Mouse (Mus musculus) CH12.LX (cell line): ENCODE results near the gene Cib4. TPM values are rescaled to one million over a fixed set of nuclear protein-coding genes. Genes with fewer than 3 reads are reported as not detected.

Experiments
- DNase-seq: peaks from one replicate; pipeline ENCODE4 v3.0.0-alpha.2; 2013; ENCODE audit errors: extremely low read depth
- H3K27ac ChIP-seq: 2 replicates; pipeline ENCODE4 v1.5.1; 2012; ENCODE audit warnings: low read depth, mild to moderate bottlenecking, control low read depth, moderate library complexity; ENCODE audit not compliant: insufficient read depth
- H3K27me3 ChIP-seq: replicated peaks from 2 replicates; pipeline ENCODE3; 2012; ENCODE audit warnings: inconsistent platforms
- H3K36me3 ChIP-seq, 2 experiments: replicated peaks in 1 of 2; 2 replicates each; pipeline versions ENCODE3 to v1.6.1; 2012; ENCODE audit warnings: inconsistent platforms in 1 of 2, low read length in 1 of 2, mild to moderate bottlenecking in 1 of 2, mixed read lengths in 1 of 2, moderate library complexity in 1 of 2; ENCODE audit not compliant: control insufficient read depth in 1 of 2, insufficient read depth in 1 of 2
- H3K4me1 ChIP-seq, 2 experiments: 2 replicates each; pipeline ENCODE4 v1.6.1; 2012; ENCODE audit warnings: inconsistent platforms in 1 of 2, moderate library complexity in 1 of 2; ENCODE audit not compliant: insufficient read depth in 2 of 2, control insufficient read depth in 1 of 2
- H3K4me2 ChIP-seq: 2 replicates; pipeline ENCODE4 v1.6.1; 2012; ENCODE audit warnings: low read depth, mild to moderate bottlenecking, control low read depth; ENCODE audit not compliant: poor library complexity, insufficient read depth, severe bottlenecking
- H3K4me3 ChIP-seq, 3 experiments: fragments of 150-350 bp in 1 of 3; sonication (generic) in 1 of 3; replicated peaks in 1 of 3; 2 replicates each; pipeline versions ENCODE3 to v1.5.1; 2011 to 2012; ENCODE audit warnings: low read depth in 2 of 3, low read length in 2 of 3, mild to moderate bottlenecking in 2 of 3, moderate library complexity in 2 of 3, control low read depth in 1 of 3, improper control_type of control experiment in 1 of 3, inconsistent platforms in 1 of 3, mixed read lengths in 1 of 3; ENCODE audit not compliant: poor library complexity in 1 of 3
- H3K79me2 ChIP-seq: replicated peaks from 2 replicates; pipeline ENCODE4 v1.6.1; 2012; ENCODE audit warnings: mild to moderate bottlenecking, moderate library complexity; ENCODE audit not compliant: control insufficient read depth, poor library complexity, insufficient read depth, severe bottlenecking; ENCODE audit errors: extremely low read depth
- H3K9ac ChIP-seq: 2 replicates; pipeline ENCODE4 v1.6.1; 2012; ENCODE audit warnings: low read depth, mild to moderate bottlenecking, control low read depth, moderate library complexity; ENCODE audit not compliant: insufficient read depth
- H3K9me3 ChIP-seq: replicated peaks from 2 replicates; pipeline ENCODE3; 2012; ENCODE audit warnings: low read length, inconsistent platforms, mixed read lengths
- CHD2 ChIP-seq: IDR thresholded peaks from 2 replicates; pipeline ENCODE4 v1.6.1; 2011; ENCODE audit warnings: low read length, improper control_type of control experiment
- EP300 ChIP-seq: IDR thresholded peaks from 2 replicates; pipeline ENCODE4 v1.6.1; 2011; ENCODE audit warnings: low read length, improper control_type of control experiment
- JUN ChIP-seq: IDR thresholded peaks from 2 replicates; pipeline ENCODE4 v1.6.1; 2011; ENCODE audit warnings: low read depth, mild to moderate bottlenecking, low read length, improper control_type of control experiment, moderate library complexity; ENCODE audit not compliant: insufficient read depth
- MXI1 ChIP-seq: IDR thresholded peaks from 2 replicates; pipeline ENCODE4 v1.6.1; 2011; ENCODE audit warnings: mild to moderate bottlenecking, low read depth, low read length, improper control_type of control experiment
- NELFE ChIP-seq: IDR thresholded peaks from 2 replicates; pipeline ENCODE4 v1.6.1; 2011; ENCODE audit warnings: low read depth, low read length, improper control_type of control experiment
- POLR2AphosphoS2 ChIP-seq: IDR thresholded peaks from 2 replicates; pipeline ENCODE4 v1.6.1; 2011; ENCODE audit warnings: low read depth, low read length, improper control_type of control experiment
- SIN3A ChIP-seq: IDR thresholded peaks from 2 replicates; pipeline ENCODE4 v1.6.1; 2012; ENCODE audit warnings: low read length, improper control_type of control experiment, inconsistent platforms
- SMC3 ChIP-seq: IDR thresholded peaks from 2 replicates; pipeline ENCODE4 v1.6.1; 2011; ENCODE audit warnings: low read depth, low read length, improper control_type of control experiment
- TBP ChIP-seq: conservative IDR thresholded peaks from 2 replicates; pipeline ENCODE4 v1.6.1; 2011; ENCODE audit warnings: low read depth, low read length, improper control_type of control experiment
- UBTF ChIP-seq: IDR thresholded peaks from 2 replicates; pipeline ENCODE4 v1.6.1; 2012; ENCODE audit warnings: low read depth, mild to moderate bottlenecking, inconsistent platforms, low read length, improper control_type of control experiment, moderate library complexity
- USF1 ChIP-seq: IDR thresholded peaks from 2 replicates; pipeline ENCODE4 v1.6.1; 2014; ENCODE audit warnings: low read depth, mild to moderate bottlenecking, inconsistent platforms, low read length, improper control_type of control experiment
- USF2 ChIP-seq: conservative IDR thresholded peaks from 2 replicates; pipeline ENCODE4 v1.6.1; 2011; ENCODE audit warnings: low read depth, low read length, improper control_type of control experiment
- ZC3H11A ChIP-seq: IDR thresholded peaks from 2 replicates; pipeline ENCODE4 v1.6.1; 2012; ENCODE audit warnings: low read depth, mild to moderate bottlenecking, inconsistent platforms, low read length, improper control_type of control experiment
- ZKSCAN1 ChIP-seq: IDR thresholded peaks from 2 replicates; pipeline ENCODE4 v1.6.1; 2012; ENCODE audit warnings: low read depth, inconsistent platforms, low read length, improper control_type of control experiment, borderline replicate concordance
- ZMIZ1 ChIP-seq: IDR thresholded peaks from 2 replicates; pipeline ENCODE4 v1.6.1; 2012; ENCODE audit warnings: low read depth, mild to moderate bottlenecking, inconsistent platforms, low read length, improper control_type of control experiment
- dilution Hi-C: fragments of 300-500 bp; cut with MboI; formaldehyde crosslinking; loops from 2 replicates; pipeline ENCODE4 v1.14.3; 2020; ENCODE audit warnings: low sequenced_read_pairs; ENCODE audit not compliant: extremely low pct_unique_long_range_greater_than_20kb, extremely low pct_ligation_motif_present
- in situ Hi-C: fragments of 300-500 bp; cut with MboI; formaldehyde crosslinking; loops from 3 replicates; pipeline ENCODE4 v1.14.3; 2019; ENCODE audit warnings: low sequenced_read_pairs, low pct_ligation_motif_present, low pct_unique_long_range_greater_than_20kb, mixed read lengths
- polyA plus RNA-seq: library from polyadenylated mRNA; unstranded; fragments of >175 nt; gene quantifications from 2 replicates; pipeline ENCODE4 v1.2.1, GENCODE M21; 2012; ENCODE audit warnings: low read depth; ENCODE audit not compliant: insufficient read length
- total RNA-seq, 2 experiments: library from RNA; depleted of rRNA; stranded (reverse); fragments of 300-350 nt in 1 of 2; fragments of >200 nt in 1 of 2; gene quantifications; 2 replicates each; pipeline ENCODE4 v1.2.3; 2012 to 2014

The Cib4 gene
- total and polyA plus RNA-seq, 3 experiments = not detected

- Histone ChIP-seq H3K79me2 (no peaks in the 10 kb centered on the region), H3K4me1 (peaks cover 15 to 31% of the 10 kb centered on the region in 2 experiments), H3K9me3 (peaks cover 5% of the 10 kb centered on the region), H3K4me2 (no peak overlapping the region), H3K9ac (no peak overlapping the region), H3K4me3 (no peak overlapping the region), H3K27ac (no peak overlapping the region), H3K27me3 (peaks cover 45% of the 10 kb centered on the region), H3K36me3 (no peaks in the 10 kb centered on the region)
- no peak for TF ChIP-seq UBTF
- TF ChIP-seq POLR2AphosphoS2 = no peak
- DNase-seq = no peak
- dilution Hi-C loops = no loop called here
- in situ Hi-C loops = no loop called here
Observed at GRCm38 (mm10) chr5:30589546-30589945, 43.9 kb upstream of the Cib4 start.

GRCm38 (mm10) chr5:30589069-30589468 lies 43.4 kb upstream of the Cib4 start:
- H3K9me3 ChIP-seq = peaks cover 5% of the 10 kb centered on the region
- H3K27me3 ChIP-seq = peaks cover 48% of the 10 kb centered on the region
- DNase-seq = no peak
- H3K9ac ChIP-seq = no peak overlapping the region
- dilution Hi-C loops = no loop called here
- no peak overlapping the region for H3K4me2 ChIP-seq
- H3K36me3 ChIP-seq = no peaks in the 10 kb centered on the region
- in situ Hi-C loops = no loop called here
- TF ChIP-seq CHD2 = no peak
- TF ChIP-seq USF1 = no peak
- TF ChIP-seq ZKSCAN1 = no peak
- no peak for TF ChIP-seq ZMIZ1
- TF ChIP-seq JUN = no peak
- TF ChIP-seq SIN3A = no peak
- TF ChIP-seq ZC3H11A = no peak
- TF ChIP-seq EP300 = no peak
- no peak for TF ChIP-seq SMC3
- TF ChIP-seq TBP = no peak
- TF ChIP-seq USF2 = no peak
- no peak for TF ChIP-seq MXI1
- peaks cover 11 to 27% of the 10 kb centered on the region in 2 experiments for H3K4me1 ChIP-seq
- H3K4me3 ChIP-seq = no peak overlapping the region
- no peaks in the 10 kb centered on the region for H3K79me2 ChIP-seq
- H3K27ac ChIP-seq = no peak overlapping the region

- DNase-seq = no peak
- H3K4me3 ChIP-seq = no peak overlapping the region
- H3K4me2 ChIP-seq = peak overlapping the region; percentile 47
- dilution Hi-C loops = no loop called here
- no peak overlapping the region for H3K27ac ChIP-seq
- H3K79me2 ChIP-seq = no peaks in the 10 kb centered on the region
- peaks cover 5 to 21% of the 10 kb centered on the region in 2 experiments for H3K4me1 ChIP-seq
- H3K9ac ChIP-seq = no peak overlapping the region
- in situ Hi-C loops = no loop called here
- H3K36me3 ChIP-seq = no peaks in the 10 kb centered on the region
- H3K27me3 ChIP-seq = peaks cover 48% of the 10 kb centered on the region
- TF ChIP-seq UBTF (peak; percentile 98), NELFE (no peak), TBP (peak; percentile 76)
- TF ChIP-seq, all 38 proteins: peak for 2
- H3K9me3 ChIP-seq = peaks cover 5% of the 10 kb centered on the region
Observed at GRCm38 (mm10) chr5:30588301-30588968, 42.8 kb upstream of the Cib4 start.
